Mouse (Mus musculus) midbrain, postnatal 0 days (tissue): ENCODE measurements around the gene Tln2. TPM values are rescaled to one million over a fixed set of nuclear protein-coding genes. Genes with fewer than 3 reads are reported as not detected.

Source experiments
- ATAC-seq: fragments of 200-750 bp; cut with Nextera tagmentation; 2 replicates; pipeline ENCODE4 v1.8.0; 2017; ENCODE audit warnings: moderate number of reproducible peaks, mild to moderate bottlenecking, moderate TSS enrichment, moderate library complexity; ENCODE audit not compliant: low FRiP score
- DNase-seq: peaks from one replicate; pipeline ENCODE4 v3.0.0-alpha.2; 2015; ENCODE audit warnings: low spot score
- H3K27ac ChIP-seq: fragments of 300-500 bp; sonication (generic); 2 replicates; pipeline ENCODE4 v1.5.1; 2014; ENCODE audit warnings: low read depth, mild to moderate bottlenecking, low read length, mixed read lengths
- H3K27me3 ChIP-seq: fragments of 300-500 bp; sonication (generic); 2 replicates; pipeline ENCODE4 v1.6.1; 2014; ENCODE audit warnings: low read length, control low read depth, mixed read lengths; ENCODE audit not compliant: insufficient read depth
- H3K36me3 ChIP-seq: fragments of 300-500 bp; sonication (generic); 2 replicates; pipeline ENCODE4 v1.6.1; 2014; ENCODE audit warnings: low read length, control low read depth, mixed read lengths; ENCODE audit not compliant: insufficient read depth
- H3K4me1 ChIP-seq: fragments of 300-500 bp; sonication (generic); 2 replicates; pipeline ENCODE4 v1.6.1; 2014; ENCODE audit warnings: mild to moderate bottlenecking, control low read depth, antibody characterized with exemption, low read length, mixed read lengths; ENCODE audit not compliant: insufficient read depth
- H3K4me2 ChIP-seq: fragments of 300-500 bp; sonication (generic); 2 replicates; pipeline ENCODE4 v1.6.1; 2014; ENCODE audit warnings: low read depth, mild to moderate bottlenecking, low read length, mixed read lengths; ENCODE audit not compliant: poor library complexity, severe bottlenecking
- H3K4me3 ChIP-seq: fragments of 300-500 bp; sonication (generic); 2 replicates; pipeline ENCODE4 v1.5.1; 2014; ENCODE audit warnings: low read depth, mild to moderate bottlenecking, low read length, moderate library complexity
- H3K9ac ChIP-seq: fragments of 300-500 bp; sonication (generic); replicated peaks from 2 replicates; pipeline ENCODE4 v1.6.1; 2014; ENCODE audit warnings: mild to moderate bottlenecking, low read length, moderate library complexity, mixed read lengths; ENCODE audit not compliant: poor library complexity, severe bottlenecking
- H3K9me3 ChIP-seq: fragments of 300-500 bp; sonication (generic); 2 replicates; pipeline ENCODE4 v1.6.1; 2016; ENCODE audit warnings: low read length, control low read depth
- CTCF ChIP-seq: IDR thresholded peaks from 2 replicates; pipeline ENCODE4 v1.5.1; 2016; ENCODE audit warnings: antibody characterized with exemption, mild to moderate bottlenecking
- WGBS: fragments of 180-500 bp; shearing (Covaris S2); extraction: QIAGEN DNeasy Blood & Tissue Kit; methylation state at CpG from one replicate; pipeline ENCODE4 v1.1.7; 2014; 5-methylcytosine and 5-hydroxymethylcytosine counted together
- polyA plus RNA-seq: library from polyadenylated mRNA; unstranded; fragments of >200 nt; fragmentation: Nextera tagmentation; extraction: Ambion mirVana; gene quantifications from 2 replicates; pipeline ENCODE4 v1.2.1, GENCODE M21; 2015
- total RNA-seq: library from RNA; depleted of rRNA; stranded (reverse); fragments of >200 nt; gene quantifications from 2 replicates; pipeline ENCODE4 v1.2.3, GENCODE M21; 2014

The Tln2 gene
- total and polyA plus RNA-seq, 2 experiments from 2014 or later: 49.4 to 66.7 TPM

- Histone ChIP-seq H3K4me2 (no peak overlapping the region), H3K4me1 (no peaks in the 10 kb centered on the region), H3K36me3 (peaks cover 21% of the 10 kb centered on the region), H3K9ac (no peak overlapping the region), H3K4me3 (no peak overlapping the region), H3K9me3 (no peaks in the 10 kb centered on the region), H3K27ac (no peak overlapping the region), H3K27me3 (no peaks in the 10 kb centered on the region)
- TF ChIP-seq CTCF: no peak
- no peak for DNase-seq
- WGBS: 89% methylated on average over 9 of the region's 9 CpGs
- ATAC-seq: no peak
Observed at GRCm38 (mm10) chr9:67240456-67240855, 319.0 kb downstream of the Tln2 start.

DNA sequence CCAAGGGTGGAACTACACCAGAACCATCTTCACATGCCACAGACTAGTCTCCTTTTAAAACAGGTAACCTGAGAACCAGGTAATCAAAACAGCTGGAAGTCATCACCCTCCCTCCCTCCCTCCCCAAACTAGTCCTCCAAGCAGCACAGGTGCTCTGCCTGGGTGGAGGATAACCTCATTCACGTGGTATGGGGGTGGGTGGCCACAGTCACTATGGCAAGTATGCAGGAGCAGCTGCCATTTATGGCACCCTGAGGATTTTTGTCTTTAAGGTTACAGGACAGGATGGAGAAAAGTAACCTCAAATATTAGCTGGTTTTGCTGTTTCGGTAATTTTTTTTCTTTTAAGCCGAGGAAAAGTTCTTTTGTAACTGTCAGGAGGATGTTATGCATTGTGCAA is 322.5 kb downstream of the Tln2 start:
- TF ChIP-seq CTCF: no peak
- no peaks in the 10 kb centered on the region for H3K27me3 ChIP-seq
- no peak overlapping the region for H3K4me2 ChIP-seq
- ATAC-seq (no peak), DNase-seq (no peak)
- peaks cover 21% of the 10 kb centered on the region for H3K36me3 ChIP-seq
- H3K27ac ChIP-seq: no peak overlapping the region
- WGBS: 58% methylated on average over 3 of the region's 3 CpGs
- no peaks in the 10 kb centered on the region for H3K9me3 ChIP-seq
- no peak overlapping the region for H3K4me3 ChIP-seq
- H3K4me1 ChIP-seq: no peaks in the 10 kb centered on the region
- no peak overlapping the region for H3K9ac ChIP-seq

GRCm38 (mm10) chr9:67235441-67236217 is 323.9 kb downstream of the Tln2 start:
- H3K4me2 ChIP-seq: no peak overlapping the region
- no peak overlapping the region for H3K9ac ChIP-seq
- peaks cover 12% of the 10 kb centered on the region for H3K36me3 ChIP-seq
- H3K9me3 ChIP-seq: no peaks in the 10 kb centered on the region
- H3K4me3 ChIP-seq: no peak overlapping the region
- H3K27ac ChIP-seq: no peak overlapping the region
- no peak for ATAC-seq
- 89% methylated on average over 12 of the region's 12 CpGs for WGBS
- TF ChIP-seq CTCF: no peak
- no peaks in the 10 kb centered on the region for H3K4me1 ChIP-seq
- no peaks in the 10 kb centered on the region for H3K27me3 ChIP-seq
- DNase-seq: no peak

DNA sequence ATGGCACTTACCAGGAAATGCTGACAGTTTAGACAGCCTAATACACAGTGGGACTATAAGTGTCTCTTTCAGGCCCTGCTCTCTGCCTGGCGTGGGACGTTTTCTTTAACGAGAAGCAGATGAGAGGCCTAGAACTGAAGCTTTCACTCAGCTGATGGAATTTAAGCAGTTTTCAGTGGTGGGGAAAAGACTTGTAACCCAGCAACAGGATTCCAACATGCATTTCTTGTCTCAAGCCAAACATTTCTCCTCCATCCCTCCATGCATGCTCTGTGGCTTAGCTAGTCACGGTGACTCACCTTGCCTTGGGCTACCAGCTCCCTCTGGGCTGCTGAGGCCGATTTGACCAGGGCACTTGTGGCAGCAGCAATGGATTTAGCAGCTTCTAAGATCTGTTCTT is 330.5 kb downstream of the Tln2 start:
- H3K9ac ChIP-seq: no peak overlapping the region
- no peak for ATAC-seq
- no peak overlapping the region for H3K4me2 ChIP-seq
- H3K4me1 ChIP-seq: no peaks in the 10 kb centered on the region
- DNase-seq: no peak
- no peak for TF ChIP-seq CTCF
- peaks cover 6% of the 10 kb centered on the region for H3K36me3 ChIP-seq
- H3K9me3 ChIP-seq: no peaks in the 10 kb centered on the region
- H3K27ac ChIP-seq: no peak overlapping the region
- no peaks in the 10 kb centered on the region for H3K27me3 ChIP-seq
- H3K4me3 ChIP-seq: no peak overlapping the region
- 81% methylated on average over 5 of the region's 5 CpGs for WGBS

DNA sequence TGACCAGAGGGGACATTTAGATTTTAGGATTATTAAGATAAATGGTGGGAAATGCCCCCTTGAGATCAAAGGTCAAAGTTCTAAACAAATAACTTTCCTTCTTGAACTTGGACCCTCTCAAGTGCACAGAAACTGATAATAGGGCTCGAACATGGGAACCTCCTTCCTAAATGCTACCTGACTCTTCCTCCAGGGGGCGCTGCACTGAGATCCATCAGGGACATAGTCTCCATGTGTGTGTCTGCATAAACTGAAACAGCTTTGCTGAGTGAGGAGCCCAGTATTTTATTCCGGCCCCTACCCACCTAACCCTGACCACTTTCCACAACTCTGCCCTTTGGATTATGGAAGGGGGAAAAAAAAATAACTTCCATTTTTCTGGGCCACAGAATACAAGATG is 339.1 kb downstream of the Tln2 start:
- DNase-seq (no peak), ATAC-seq (no peak)

DNA sequence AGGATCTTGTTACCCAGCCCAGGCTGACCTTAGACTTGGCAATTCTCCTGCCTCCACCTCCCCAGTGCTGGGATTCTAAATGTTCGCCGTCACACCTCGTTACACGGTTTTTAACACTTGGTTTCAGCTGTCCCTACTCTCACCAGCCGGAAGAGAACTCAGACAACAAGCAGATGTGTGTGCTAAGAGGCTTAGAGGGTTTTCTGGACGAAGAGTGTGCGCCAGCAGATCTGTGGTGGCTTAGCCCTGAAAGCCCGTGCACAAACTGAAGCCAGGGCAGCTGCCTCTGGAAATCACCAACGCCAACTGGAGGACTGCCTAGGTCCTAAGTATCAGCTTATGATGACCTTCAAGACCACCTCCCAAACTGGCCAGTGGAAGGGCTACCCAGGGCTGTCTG is 341.5 kb downstream of the Tln2 start:
- Histone ChIP-seq H3K9me3 (no peaks in the 10 kb centered on the region), H3K27me3 (no peaks in the 10 kb centered on the region), H3K9ac (no peak overlapping the region), H3K4me3 (no peak overlapping the region), H3K4me2 (no peak overlapping the region), H3K27ac (no peak overlapping the region), H3K36me3 (peaks cover 22% of the 10 kb centered on the region; the same call in 1 of the 2 replicates), H3K4me1 (no peaks in the 10 kb centered on the region)
- no peak for DNase-seq
- no peak for ATAC-seq
- 47% methylated on average over 9 of the region's 9 CpGs for WGBS
- no peak for TF ChIP-seq CTCF

More for the DNA sequence above, 339.1 kb downstream of the Tln2 start:
- Histone ChIP-seq H3K27me3 (no peaks in the 10 kb centered on the region), H3K9me3 (no peaks in the 10 kb centered on the region), H3K4me1 (no peaks in the 10 kb centered on the region), H3K9ac (no peak overlapping the region), H3K4me3 (no peak overlapping the region), H3K27ac (no peak overlapping the region), H3K4me2 (no peak overlapping the region), H3K36me3 (peaks cover 29% of the 10 kb centered on the region; the same call in 1 of the 2 replicates)
- WGBS: 64% methylated on average over 3 of the region's 3 CpGs
- peak; percentile 63 for TF ChIP-seq CTCF
